Mouse (Mus musculus) heart, adult 2 months (tissue): Measurements from ENCODE around the gene Rpl3. TPM values are rescaled to one million over a fixed set of nuclear protein-coding genes. Genes with fewer than 3 reads are reported as not detected.
A peak's percentile ranks its signal among the peaks of the same experiment; 100 is the strongest.

Source experiments
- DNase-seq, 2 experiments: peaks; one replicate each; pipeline ENCODE4 v3.0.0; 2021
- H3K27ac ChIP-seq: fragments of 200-600 bp; 2 replicates; pipeline ENCODE4 v1.8.1; 2022
- H3K27me3 ChIP-seq: fragments of 200-500 bp; 2 replicates; pipeline ENCODE4 v1.6.1; 2012; ENCODE audit warnings: mild to moderate bottlenecking, low read length, inconsistent platforms, mixed read lengths; ENCODE audit not compliant: control insufficient read depth, insufficient read depth
- H3K36me3 ChIP-seq: fragments of 200-500 bp; 2 replicates; pipeline ENCODE4 v1.6.1; 2012; ENCODE audit warnings: low read length, inconsistent platforms; ENCODE audit not compliant: control insufficient read depth, insufficient read depth
- H3K4me1 ChIP-seq: fragments of 200-500 bp; 2 replicates; pipeline ENCODE4 v1.6.1; 2011; ENCODE audit warnings: low read length; ENCODE audit not compliant: control insufficient read depth, insufficient read depth
- H3K4me3 ChIP-seq: fragments of 200-600 bp; 2 replicates; pipeline ENCODE4 v1.8.1; 2022
- H3K79me2 ChIP-seq: fragments of 200-500 bp; replicated peaks from 2 replicates; pipeline ENCODE4 v1.6.1; 2012; ENCODE audit warnings: mild to moderate bottlenecking, inconsistent platforms, low read length, moderate library complexity, mixed read lengths; ENCODE audit not compliant: control insufficient read depth, insufficient read depth
- H3K9ac ChIP-seq: fragments of 200-500 bp; 2 replicates; pipeline ENCODE4 v1.6.1; 2012; ENCODE audit warnings: low read depth, mild to moderate bottlenecking, control low read depth, inconsistent platforms, low read length, mixed read lengths
- CTCF ChIP-seq: fragments of 200-600 bp; IDR thresholded peaks from 2 replicates; pipeline ENCODE4 v1.8.1; 2022; ENCODE audit warnings: antibody characterized with exemption, mild to moderate bottlenecking, moderate library complexity
- EP300 ChIP-seq: fragments of 200-500 bp; IDR thresholded peaks from 2 replicates; pipeline ENCODE4 v1.6.1; 2011; ENCODE audit warnings: low read depth, low read length, control low read depth; ENCODE audit not compliant: insufficient read depth
- POLR2A ChIP-seq: fragments of 200-500 bp; IDR thresholded peaks from 2 replicates; pipeline ENCODE4 v1.6.1; 2011; ENCODE audit warnings: mild to moderate bottlenecking, low read depth, low read length, control low read depth; ENCODE audit not compliant: insufficient read depth
- WGBS: fragments of 180-500 bp; shearing (Covaris S2); methylation state at CpG from one replicate; pipeline ENCODE4 v1.1.7; 2018; 5-methylcytosine and 5-hydroxymethylcytosine counted together
- intact Hi-C: fragments of 180-260 bp; cut with DNase I; formaldehyde crosslinking; loops from one replicate; pipeline ENCODE4 v1.15.1; 2025
- polyA plus RNA-seq: library from polyadenylated mRNA; depleted of rRNA; stranded (reverse); fragments of >200 nt; gene quantifications from 2 replicates; pipeline ENCODE4 v1.2.3, GENCODE M21; 2012
- total RNA-seq, 2 experiments: library from RNA; stranded (reverse); gene quantifications; 2 replicates each; pipeline ENCODE4 v1.2.3; 2021

The Rpl3 gene
- total and polyA plus RNA-seq, 3 experiments: 137 to 201 (median 150) TPM

DNA sequence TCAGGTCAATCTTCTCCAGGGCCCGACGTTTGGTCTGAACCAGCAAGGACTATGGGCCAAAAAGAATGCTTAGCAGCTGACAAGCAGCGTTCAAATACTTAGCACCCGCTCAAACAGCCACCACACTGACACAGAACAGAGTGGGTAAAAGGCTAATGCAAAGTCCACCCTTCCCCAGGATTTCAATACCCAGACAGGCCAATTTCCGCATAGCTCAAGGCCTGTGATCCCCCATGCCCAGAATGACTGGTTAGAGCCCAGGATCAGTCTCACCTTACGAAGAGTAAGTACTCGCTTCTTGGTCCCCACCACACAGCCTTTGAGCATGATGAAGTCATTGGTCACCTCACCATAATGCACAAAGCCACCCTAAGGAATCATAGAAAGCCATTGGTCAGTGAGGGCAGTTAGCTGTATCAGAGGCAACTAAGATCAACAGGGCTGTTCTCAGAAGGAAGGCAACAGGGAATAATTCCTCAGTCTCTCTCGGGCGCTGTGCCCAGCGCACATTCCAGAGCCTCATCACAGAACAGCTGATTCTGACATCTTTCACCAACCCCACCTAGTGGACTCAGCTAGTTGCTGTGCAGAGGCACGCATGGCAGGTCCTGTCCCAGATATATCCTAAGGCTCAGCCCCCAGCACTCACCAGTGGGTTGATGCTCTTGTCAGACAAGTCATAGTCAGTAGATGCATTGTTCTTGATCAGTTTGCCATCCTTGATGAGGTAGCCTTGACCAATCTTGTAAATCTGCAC lies 13.4 kb downstream of the Rpl3 start:
- H3K4me1 ChIP-seq: peaks cover 20% of the 10 kb centered on the region
- H3K9ac ChIP-seq: no peak overlapping the region
- intact Hi-C loops: loop anchor here (10.0 kb wide), 1 partner anchor 333 kb away; the partner anchor contains the start of gene Sun2

DNA sequence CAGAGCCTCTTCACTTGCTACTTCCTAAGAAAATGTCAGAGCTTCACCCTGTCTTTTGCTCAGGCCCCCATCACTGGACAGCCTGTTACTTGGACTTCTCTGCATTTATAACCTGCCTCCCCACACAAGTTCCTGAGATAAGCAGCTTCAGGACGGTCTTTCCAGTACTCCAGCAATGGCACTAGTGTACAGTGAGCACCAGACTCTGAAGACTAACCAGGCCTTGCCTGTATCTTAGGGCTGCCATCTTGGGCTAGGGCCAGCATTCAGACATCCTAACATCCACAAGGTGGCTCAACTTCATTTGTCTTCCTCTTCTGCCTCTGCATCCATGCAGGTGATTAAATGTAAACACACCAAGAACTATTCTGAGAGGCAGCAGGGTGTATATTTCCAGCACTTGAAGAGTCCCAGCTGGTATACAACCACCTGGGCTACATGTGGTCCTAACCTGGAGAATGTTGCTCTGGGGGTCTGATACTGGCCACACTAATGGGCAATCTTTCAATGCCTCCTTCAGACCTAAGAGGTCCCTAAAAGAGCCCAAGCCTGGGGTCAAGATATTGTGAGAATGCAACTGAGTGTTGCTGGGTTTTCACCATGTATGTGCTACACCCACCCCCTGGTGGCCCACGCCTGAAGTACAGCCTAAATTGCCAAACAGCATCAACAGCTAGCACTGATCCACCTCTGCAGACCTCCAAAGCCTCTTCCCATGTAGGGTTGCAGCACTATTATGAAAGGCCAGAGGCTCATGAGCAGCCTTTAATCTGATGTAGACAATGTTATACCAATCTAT lies 15.1 kb downstream of the Rpl3 start:
- TF ChIP-seq POLR2A: 0 out of 2 replicates have a peak, but pooled peaks have one; percentile 37
- TF ChIP-seq EP300: peak; percentile 94
- no peak; the same call in 1 of the 2 replicates for TF ChIP-seq CTCF
- Histone ChIP-seq H3K36me3 (peaks cover 18% of the 10 kb centered on the region), H3K9ac (no peak overlapping the region), H3K27ac (peak overlapping the region; percentile 15; the same call in 1 of the 2 replicates), H3K27me3 (no peaks in the 10 kb centered on the region), H3K79me2 (no peaks in the 10 kb centered on the region), H3K4me1 (peaks cover 27% of the 10 kb centered on the region), H3K4me3 (no peak overlapping the region)
- DNase-seq: peak; percentile 67 to 83
- WGBS: 18% methylated on average over 2 of the region's 2 CpGs
- intact Hi-C loops: loop anchor here (2.0 to 10.0 kb wide), 2 partner anchors 62 to 332 kb away; partner anchors contain the start of genes Pdgfb and Sun2

More for the DNA sequence above, 13.4 kb downstream of the Rpl3 start:
- Histone ChIP-seq H3K27me3 (no peaks in the 10 kb centered on the region), H3K4me3 (no peak overlapping the region), H3K79me2 (no peaks in the 10 kb centered on the region), H3K27ac (no peak overlapping the region), H3K36me3 (peaks cover 23% of the 10 kb centered on the region)
- WGBS: 64% methylated on average over 11 of the region's 11 CpGs
- TF ChIP-seq EP300 (no peak), POLR2A (no peak), CTCF (peak; percentile 40)
- DNase-seq: peak in 1 of 2 experiments; percentile 34

DNA sequence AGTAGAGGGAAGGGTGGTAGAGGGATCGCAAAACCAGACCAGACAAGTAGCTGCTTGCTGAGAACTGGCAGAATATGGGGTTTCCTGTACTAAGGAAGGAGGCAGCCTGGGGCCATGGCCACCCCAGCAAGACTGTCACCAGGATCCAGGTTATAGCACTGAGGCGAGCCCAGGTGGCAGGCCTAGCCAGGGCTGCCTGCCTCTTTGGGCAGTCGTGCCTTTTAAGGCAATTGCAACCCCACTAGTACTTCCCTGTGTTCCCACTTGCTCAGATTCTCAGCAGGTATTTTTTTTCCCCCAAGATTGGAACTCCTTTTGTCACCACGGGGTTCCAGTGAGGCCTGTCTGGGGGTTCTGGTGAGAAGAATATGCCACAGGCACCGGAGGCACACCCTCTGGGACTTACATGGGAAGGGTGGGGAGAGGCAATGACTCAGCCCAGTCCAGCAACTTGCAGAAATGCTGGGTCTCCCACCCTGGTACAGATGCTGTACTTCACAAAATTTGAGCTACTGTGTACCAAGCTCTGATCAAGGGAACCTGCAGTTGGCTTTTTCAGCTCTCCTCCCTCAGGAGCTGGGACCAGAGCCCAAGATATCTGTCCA lies 15.8 kb downstream of the Rpl3 start:
- Histone ChIP-seq H3K27me3 (no peaks in the 10 kb centered on the region), H3K9ac (0 out of 2 replicates have a peak overlapping the region, but pooled peaks have one; percentile 5), H3K4me3 (no peak overlapping the region), H3K4me1 (peaks cover 25% of the 10 kb centered on the region), H3K79me2 (no peaks in the 10 kb centered on the region), H3K27ac (peak overlapping the region; percentile 73), H3K36me3 (peaks cover 11% of the 10 kb centered on the region)
- TF ChIP-seq EP300: no peak
- no peak for TF ChIP-seq CTCF
- no peak for TF ChIP-seq POLR2A
- intact Hi-C loops: loop anchor here (2.0 to 10.0 kb wide), 2 partner anchors 61 to 331 kb away; partner anchors contain the start of genes Pdgfb and Sun2
- WGBS: 56% methylated on average over 5 of the region's 5 CpGs
- DNase-seq: no peak

DNA sequence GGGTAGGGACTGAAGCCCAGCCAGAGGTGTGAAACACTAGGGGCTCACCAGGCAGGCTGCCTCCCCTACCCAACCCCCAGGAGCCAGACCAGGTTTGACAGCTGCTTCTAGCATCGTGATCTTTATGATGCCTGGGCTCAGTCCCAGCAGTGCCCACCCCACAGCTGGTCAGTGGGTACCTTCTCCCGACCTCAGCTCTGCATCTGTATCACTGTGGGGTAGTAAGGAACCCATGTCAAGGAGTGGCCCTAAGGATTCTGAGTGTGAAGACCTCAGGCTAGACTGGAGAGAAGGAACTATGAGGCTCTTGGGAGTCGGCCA lies 16.3 kb downstream of the Rpl3 start:
- intact Hi-C loops: loop anchor here (10.0 kb wide), 1 partner anchor 331 kb away; the partner anchor contains the start of gene Sun2
- no peak overlapping the region for H3K9ac ChIP-seq
- no peak overlapping the region for H3K4me3 ChIP-seq
- no peak for DNase-seq
- no peaks in the 10 kb centered on the region for H3K79me2 ChIP-seq
- no peaks in the 10 kb centered on the region for H3K27me3 ChIP-seq
- TF ChIP-seq CTCF (no peak), POLR2A (no peak), EP300 (no peak)
- H3K36me3 ChIP-seq: peaks cover 6% of the 10 kb centered on the region
- 51% methylated on average over 3 of the region's 3 CpGs for WGBS
- H3K4me1 ChIP-seq: peaks cover 24% of the 10 kb centered on the region
- H3K27ac ChIP-seq: peak overlapping the region; percentile 73

DNA sequence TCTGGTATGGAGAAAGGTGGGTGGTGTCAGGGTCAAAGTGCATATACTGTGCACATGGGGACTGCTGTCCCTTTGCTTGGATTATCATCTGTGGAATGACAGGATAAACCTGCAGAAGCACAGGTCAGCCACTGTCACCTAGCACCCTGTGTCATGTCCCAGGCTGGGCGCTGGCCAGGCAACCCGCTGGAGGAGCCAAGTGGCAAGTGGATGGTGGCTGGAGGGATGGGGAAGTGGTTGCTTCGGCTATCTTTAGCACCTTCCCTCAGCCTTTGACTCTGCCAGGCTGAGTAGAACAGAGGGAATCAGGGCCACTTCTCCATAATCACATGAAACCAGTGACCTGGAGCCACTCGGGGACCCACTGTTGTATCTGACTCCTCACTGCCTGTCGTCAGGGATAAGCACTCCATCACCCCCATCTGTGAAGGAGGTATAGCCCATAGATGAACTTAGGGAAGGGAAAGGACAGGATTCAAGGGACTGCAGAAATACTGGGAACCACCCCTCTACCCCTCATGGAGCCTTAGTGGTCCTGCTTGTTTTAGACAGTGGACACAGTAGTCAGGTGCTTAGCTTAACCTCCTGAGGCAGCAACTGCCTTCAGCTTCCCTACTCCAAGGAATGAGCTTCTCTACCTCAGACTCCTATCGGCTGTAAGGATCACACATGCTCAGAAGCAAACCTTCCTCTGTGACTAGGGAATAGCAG lies 16.9 kb downstream of the Rpl3 start:
- Histone ChIP-seq H3K79me2 (no peaks in the 10 kb centered on the region), H3K4me3 (no peak overlapping the region), H3K36me3 (peaks cover 3% of the 10 kb centered on the region), H3K9ac (no peak overlapping the region), H3K27ac (peak overlapping the region; percentile 73), H3K27me3 (no peaks in the 10 kb centered on the region), H3K4me1 (peaks cover 26% of the 10 kb centered on the region)
- intact Hi-C loops: loop anchor here (10.0 kb wide), 1 partner anchor 330 kb away; the partner anchor contains the start of gene Sun2
- peak; percentile 75 to 84 for DNase-seq
- WGBS: 42% methylated on average over 6 of the region's 6 CpGs
- 0 out of 2 replicates have a peak, but pooled peaks have one; percentile 12 for TF ChIP-seq POLR2A
- TF ChIP-seq CTCF: no peak
- peak; percentile 62; the same call in 1 of the 2 replicates for TF ChIP-seq EP300
